Mouse (Mus musculus): ENCODE data around the gene Mast4. TPM values are rescaled to one million over a fixed set of nuclear protein-coding genes. Genes with fewer than 3 reads are reported as not detected.
A peak's percentile ranks its signal among the peaks of the same experiment; 100 is the strongest.

Gene Mast4
- polyA plus RNA-seq, 1 experiment = 10.8 TPM

- no peaks in the 10 kb centered on the region for H3K27me3 ChIP-seq (ENCODE audit: control insufficient read depth, insufficient read depth, insufficient read length)
- no peaks in the 10 kb centered on the region for H3K79me3 ChIP-seq (ENCODE audit: low read depth)
- TF ChIP-seq MYOG (IDR thresholded peaks at IDR 0.05; ENCODE audit: control insufficient read depth, extremely low read depth, insufficient read length) (no peak), USF1 (IDR thresholded peaks at IDR 0.05; ENCODE audit: low read depth) (no peak), MYOD1 (IDR thresholded peaks at IDR 0.05; ENCODE audit: control insufficient read depth, insufficient read length, low read depth) (no peak), MAX (IDR thresholded peaks at IDR 0.05) (no peak), CTCF (IDR thresholded peaks at IDR 0.05; ENCODE audit: control insufficient read depth, insufficient read depth, insufficient read length) (no peak), FOSL1 (IDR thresholded peaks at IDR 0.05; ENCODE audit: insufficient read depth, low read length, poor library complexity, severe bottlenecking) (no peak), CEBPB (IDR thresholded peaks at IDR 0.05; ENCODE audit: low read depth) (no peak)
- H3K4me3 ChIP-seq (ENCODE audit: insufficient read depth, poor library complexity, severe bottlenecking) = no peak overlapping the region
- H3K79me2 ChIP-seq (ENCODE audit: control insufficient read depth, insufficient read depth) = no peaks in the 10 kb centered on the region
- no peak overlapping the region for H3ac ChIP-seq (ENCODE audit: control insufficient read depth, insufficient read length, low read depth)
- no peaks in the 10 kb centered on the region for H3K36me3 ChIP-seq (ENCODE audit: control insufficient read depth, insufficient read depth)
Observed at GRCm38 (mm10) chr13:103119728-103120127, 214.6 kb downstream of the Mast4 start.

GRCm38 (mm10) chr13:103115116-103115515 is 219.2 kb downstream of the Mast4 start:
- H3K4me3 ChIP-seq (ENCODE audit: insufficient read depth, poor library complexity, severe bottlenecking) = no peak overlapping the region
- H3K36me3 ChIP-seq (ENCODE audit: control insufficient read depth, insufficient read depth) = no peaks in the 10 kb centered on the region
- no peaks in the 10 kb centered on the region for H3K79me2 ChIP-seq (ENCODE audit: control insufficient read depth, insufficient read depth)
- no peaks in the 10 kb centered on the region for H3K79me3 ChIP-seq (ENCODE audit: low read depth)
- no peaks in the 10 kb centered on the region for H3K27me3 ChIP-seq (ENCODE audit: control insufficient read depth, insufficient read depth, insufficient read length)
- no peak overlapping the region for H3ac ChIP-seq (ENCODE audit: control insufficient read depth, insufficient read length, low read depth)
- TF ChIP-seq MYOD1 (IDR thresholded peaks at IDR 0.05; ENCODE audit: control insufficient read depth, insufficient read length, low read depth) (no peak), CEBPB (IDR thresholded peaks at IDR 0.05; ENCODE audit: low read depth) (no peak), USF1 (IDR thresholded peaks at IDR 0.05; ENCODE audit: low read depth) (no peak), CTCF (IDR thresholded peaks at IDR 0.05; ENCODE audit: control insufficient read depth, insufficient read depth, insufficient read length) (no peak), FOSL1 (IDR thresholded peaks at IDR 0.05; ENCODE audit: insufficient read depth, low read length, poor library complexity, severe bottlenecking) (no peak), MAX (IDR thresholded peaks at IDR 0.05) (no peak), MYOG (IDR thresholded peaks at IDR 0.05; ENCODE audit: control insufficient read depth, extremely low read depth, insufficient read length) (no peak)

- Histone ChIP-seq H3K36me3 (ENCODE audit: control insufficient read depth, insufficient read depth) (no peaks in the 10 kb centered on the region), H3K4me3 (ENCODE audit: insufficient read depth, poor library complexity, severe bottlenecking) (no peak overlapping the region), H3ac (ENCODE audit: control insufficient read depth, insufficient read length, low read depth) (no peak overlapping the region), H3K79me2 (ENCODE audit: control insufficient read depth, insufficient read depth) (no peaks in the 10 kb centered on the region), H3K79me3 (ENCODE audit: low read depth) (no peaks in the 10 kb centered on the region), H3K27me3 (ENCODE audit: control insufficient read depth, insufficient read depth, insufficient read length) (no peaks in the 10 kb centered on the region)
- TF ChIP-seq MAX (IDR thresholded peaks at IDR 0.05) = no peak
- no peak for TF ChIP-seq MYOD1 (IDR thresholded peaks at IDR 0.05; ENCODE audit: control insufficient read depth, insufficient read length, low read depth)
Observed at GRCm38 (mm10) chr13:103114274-103114673, 220.0 kb downstream of the Mast4 start.

GRCm38 (mm10) chr13:103109872-103110271 is 224.4 kb downstream of the Mast4 start:
- H3ac ChIP-seq (ENCODE audit: control insufficient read depth, insufficient read length, low read depth) = no peak overlapping the region
- H3K4me3 ChIP-seq (ENCODE audit: insufficient read depth, poor library complexity, severe bottlenecking) = no peak overlapping the region
- no peaks in the 10 kb centered on the region for H3K27me3 ChIP-seq (ENCODE audit: control insufficient read depth, insufficient read depth, insufficient read length)
- TF ChIP-seq MYOG (IDR thresholded peaks at IDR 0.05; ENCODE audit: control insufficient read depth, extremely low read depth, insufficient read length) (no peak), MAX (IDR thresholded peaks at IDR 0.05) (no peak), FOSL1 (IDR thresholded peaks at IDR 0.05; ENCODE audit: insufficient read depth, low read length, poor library complexity, severe bottlenecking) (no peak), CTCF (IDR thresholded peaks at IDR 0.05; ENCODE audit: control insufficient read depth, insufficient read depth, insufficient read length) (peak; percentile 24), CEBPB (IDR thresholded peaks at IDR 0.05; ENCODE audit: low read depth) (no peak), USF1 (IDR thresholded peaks at IDR 0.05; ENCODE audit: low read depth) (peak; percentile 30), MYOD1 (IDR thresholded peaks at IDR 0.05; ENCODE audit: control insufficient read depth, insufficient read length, low read depth) (no peak)
- H3K79me2 ChIP-seq (ENCODE audit: control insufficient read depth, insufficient read depth) = no peaks in the 10 kb centered on the region
- H3K36me3 ChIP-seq (ENCODE audit: control insufficient read depth, insufficient read depth) = no peaks in the 10 kb centered on the region
- no peaks in the 10 kb centered on the region for H3K79me3 ChIP-seq (ENCODE audit: low read depth)

GRCm38 (mm10) chr13:103107362-103107761 is 226.9 kb downstream of the Mast4 start:
- TF ChIP-seq MAX (IDR thresholded peaks at IDR 0.05) = no peak
- TF ChIP-seq FOSL1 (IDR thresholded peaks at IDR 0.05; ENCODE audit: insufficient read depth, low read length, poor library complexity, severe bottlenecking) = no peak
- no peak for TF ChIP-seq CTCF (IDR thresholded peaks at IDR 0.05; ENCODE audit: control insufficient read depth, insufficient read depth, insufficient read length)
- TF ChIP-seq USF1 (IDR thresholded peaks at IDR 0.05; ENCODE audit: low read depth) = no peak
- no peak for TF ChIP-seq CEBPB (IDR thresholded peaks at IDR 0.05; ENCODE audit: low read depth)
- TF ChIP-seq MYOG (IDR thresholded peaks at IDR 0.05; ENCODE audit: control insufficient read depth, extremely low read depth, insufficient read length) = no peak
- no peak overlapping the region for H3ac ChIP-seq (ENCODE audit: control insufficient read depth, insufficient read length, low read depth)
- no peaks in the 10 kb centered on the region for H3K79me2 ChIP-seq (ENCODE audit: control insufficient read depth, insufficient read depth)
- no peaks in the 10 kb centered on the region for H3K79me3 ChIP-seq (ENCODE audit: low read depth)
- H3K27me3 ChIP-seq (ENCODE audit: control insufficient read depth, insufficient read depth, insufficient read length) = no peaks in the 10 kb centered on the region
- no peak overlapping the region for H3K4me3 ChIP-seq (ENCODE audit: insufficient read depth, poor library complexity, severe bottlenecking)
- H3K36me3 ChIP-seq (ENCODE audit: control insufficient read depth, insufficient read depth) = no peaks in the 10 kb centered on the region

GRCm38 (mm10) chr13:103102598-103102997 is 231.7 kb downstream of the Mast4 start:
- H3ac ChIP-seq (ENCODE audit: control insufficient read depth, insufficient read length, low read depth) = no peak overlapping the region
- no peaks in the 10 kb centered on the region for H3K27me3 ChIP-seq (ENCODE audit: control insufficient read depth, insufficient read depth, insufficient read length)
- H3K79me3 ChIP-seq (ENCODE audit: low read depth) = no peaks in the 10 kb centered on the region
- H3K79me2 ChIP-seq (ENCODE audit: control insufficient read depth, insufficient read depth) = no peaks in the 10 kb centered on the region
- TF ChIP-seq MAX (IDR thresholded peaks at IDR 0.05) = no peak
- no peak overlapping the region for H3K4me3 ChIP-seq (ENCODE audit: insufficient read depth, poor library complexity, severe bottlenecking)
- no peaks in the 10 kb centered on the region for H3K36me3 ChIP-seq (ENCODE audit: control insufficient read depth, insufficient read depth)

All from C2C12 (cell line).